Mouse (Mus musculus) urinary bladder, postnatal 10 days (tissue): ENCODE measurements at regions not wholly inside any gene's neighbourhood (a gene's known extent, or its start where the extent isn't known, plus 50 kb on each side); places are given as distances from the start of the nearest gene placed in this dataset.

Experiments used
- DNase-seq: peaks from one replicate; pipeline ENCODE4 v3.0.0; 2022; ENCODE audit warnings: low spot score

DNA sequence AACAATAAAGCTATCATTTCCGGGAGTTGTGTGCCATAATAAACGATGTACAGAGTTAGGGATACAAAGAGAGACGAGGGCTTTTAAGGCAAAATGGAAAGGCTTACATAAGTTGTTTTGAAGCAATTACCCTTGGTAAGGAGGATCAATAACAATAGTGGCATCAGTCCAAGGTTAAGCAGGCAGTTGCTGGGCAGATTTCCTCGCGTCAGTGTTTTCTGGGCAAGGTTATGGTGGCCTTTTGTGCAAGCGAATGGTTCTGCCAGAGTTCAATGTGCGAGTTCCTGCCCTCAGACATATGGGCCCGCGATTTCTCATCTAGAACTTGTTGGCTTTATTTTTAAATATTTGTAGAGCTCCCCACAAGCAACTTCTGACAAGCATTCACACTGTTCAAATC lies 597.7 kb downstream of the Gm19410 start:
- DNase-seq, result no peak

DNA sequence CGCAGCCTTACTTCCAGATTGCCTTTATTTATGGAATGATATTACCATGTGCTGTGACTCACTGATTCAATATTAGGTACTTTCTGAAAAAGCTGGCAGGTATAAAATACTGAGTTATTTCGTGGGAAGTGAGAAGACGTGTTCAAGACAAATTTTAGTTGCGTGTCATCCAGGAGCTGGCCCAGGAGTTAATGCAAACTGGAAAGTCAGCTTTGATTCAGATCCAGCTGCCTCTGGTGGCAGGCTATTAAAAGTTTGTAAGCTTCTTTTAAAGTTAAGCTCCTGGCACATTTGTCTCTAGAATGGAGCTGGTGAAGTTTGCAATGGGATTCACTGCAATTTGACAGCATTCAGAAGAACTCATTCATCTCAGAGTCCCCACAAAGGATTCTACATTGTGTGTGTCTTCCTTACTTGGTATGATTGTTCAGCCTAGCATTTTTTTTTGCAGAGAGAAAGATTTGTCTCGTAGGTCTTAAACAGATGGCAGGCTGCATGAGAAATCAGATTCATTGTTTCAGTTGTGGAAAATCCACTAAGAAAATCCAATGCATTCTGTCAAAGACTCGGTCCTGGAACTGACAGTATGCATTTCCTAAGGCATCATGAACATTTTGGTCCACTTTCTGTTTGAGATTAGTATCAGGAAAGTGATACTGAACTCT lies 599.1 kb downstream of the Gm19410 start:
- no peak for DNase-seq

DNA sequence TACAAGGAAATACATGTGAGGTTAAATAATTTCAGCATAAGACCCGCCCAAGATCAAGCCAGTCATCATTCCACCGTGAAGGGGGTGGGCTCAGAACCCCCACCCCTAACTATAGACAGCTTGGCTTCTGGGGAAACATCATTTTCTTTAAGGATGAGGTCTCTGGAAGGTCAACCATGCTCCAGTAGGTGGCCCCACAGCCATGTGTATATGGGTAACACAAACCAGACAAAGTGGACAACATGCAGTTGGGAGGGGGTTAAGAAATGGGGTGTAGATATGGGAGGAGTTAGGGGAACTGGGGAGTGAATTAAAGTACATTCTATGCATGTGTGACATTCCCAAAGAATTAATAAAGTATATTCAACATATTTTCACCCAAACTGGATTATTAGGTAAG lies 600.4 kb downstream of the Gm19410 start:
- DNase-seq, result no peak

DNA sequence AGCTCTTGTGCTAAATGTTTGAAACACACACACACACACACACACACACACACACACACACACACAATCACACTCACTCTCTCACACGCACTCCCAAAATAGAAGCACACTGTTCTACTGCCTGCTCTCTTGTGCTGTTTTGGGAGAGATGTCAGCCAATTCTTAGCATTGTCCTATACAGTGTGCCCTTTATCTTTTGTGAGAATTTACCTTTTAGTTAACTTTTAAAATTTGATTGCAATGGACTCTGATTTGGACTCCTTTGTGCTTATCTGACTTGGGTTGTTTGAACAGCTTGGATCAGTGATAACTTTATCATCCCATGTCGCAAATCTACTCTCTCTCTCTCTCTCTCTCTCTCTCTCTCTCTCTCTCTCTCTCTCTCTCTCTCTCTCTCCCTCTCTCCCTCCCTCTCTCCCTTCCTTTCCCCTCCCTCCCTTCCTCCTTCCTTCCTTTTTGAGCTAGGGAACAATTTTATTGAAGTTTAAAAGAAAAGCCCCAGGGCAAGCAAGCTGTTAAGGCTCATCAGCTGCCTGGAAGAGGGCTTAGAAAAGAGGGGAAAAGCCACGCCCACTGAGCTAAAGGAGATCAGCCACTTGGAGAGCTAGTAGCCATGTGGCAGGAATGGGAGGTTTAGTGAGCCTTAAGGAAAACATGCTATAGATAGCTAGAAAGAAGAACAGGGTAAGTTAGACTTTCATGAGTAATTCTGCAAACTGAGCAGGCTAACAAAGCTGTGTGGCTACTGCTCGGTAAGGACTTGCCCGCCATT lies 611.2 kb downstream of the Gm19410 start:
- DNase-seq, result no peak

DNA sequence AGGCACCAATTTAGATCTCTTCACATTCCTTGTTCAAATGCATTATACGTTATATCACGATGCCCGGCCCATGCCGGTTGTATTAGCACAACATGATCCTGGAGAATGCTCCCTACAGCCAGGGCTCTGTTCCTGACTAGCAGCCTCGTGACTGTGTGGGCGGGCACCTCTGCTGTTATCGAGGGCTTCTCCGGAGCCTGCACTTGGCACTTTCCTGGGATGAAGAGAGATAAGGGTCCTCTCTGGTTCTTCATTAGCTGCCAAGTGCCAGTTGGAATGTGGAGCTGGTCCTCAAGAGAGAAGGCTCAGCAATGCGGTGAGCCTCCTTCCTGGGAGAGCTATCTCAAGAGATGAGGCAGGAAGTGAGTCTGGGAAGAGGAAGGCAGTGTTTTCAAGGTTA lies 598.9 kb upstream of the AI429214 start:
- no peak for DNase-seq

DNA sequence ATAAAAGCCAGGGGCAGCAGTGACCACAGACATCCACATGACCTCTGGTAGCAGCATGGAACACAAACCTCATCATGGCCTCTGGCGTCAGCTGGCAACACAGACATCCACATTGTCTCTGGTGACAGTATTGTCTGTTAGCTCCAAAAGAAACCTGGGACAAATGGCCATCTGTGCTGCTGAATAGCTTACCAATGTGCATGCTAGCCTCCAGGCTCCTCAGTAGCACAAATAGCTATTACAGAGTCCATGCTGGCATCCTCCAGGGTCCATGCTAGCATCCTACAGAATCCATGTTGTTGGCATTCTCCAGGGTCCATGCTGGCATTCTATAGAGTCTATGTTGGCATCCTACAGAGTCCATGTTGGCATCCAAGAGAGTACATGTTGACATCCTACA lies 596.9 kb upstream of the AI429214 start:
- no peak for DNase-seq

DNA sequence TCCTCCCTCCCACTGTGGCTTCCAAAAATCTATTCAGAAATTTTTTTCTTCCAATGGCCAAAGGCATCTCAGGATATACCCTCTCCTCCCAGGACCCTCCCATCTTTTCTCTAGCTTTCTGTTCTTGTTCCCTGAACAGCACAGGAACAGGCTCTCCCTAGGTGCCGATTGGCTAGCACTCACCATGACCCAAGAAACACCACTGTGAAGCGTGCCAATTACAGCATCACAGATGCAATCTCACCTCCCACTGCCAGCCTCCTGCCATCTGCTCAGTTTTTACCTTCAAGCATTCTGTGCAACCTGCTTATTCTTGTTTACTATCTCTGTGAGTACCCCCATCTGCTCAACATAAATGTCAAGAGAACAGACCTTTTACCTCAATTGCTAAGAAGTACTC lies 586.7 kb upstream of the AI429214 start:
- no peak for DNase-seq
